Mouse (Mus musculus) C2C12 (cell line): ENCODE results near the gene Steap4.

Experiments used
- CEBPB ChIP-seq: IDR thresholded peaks from one replicate; pipeline ENCODE4 v1.6.1; 2011; ENCODE audit warnings: low read depth, mild to moderate bottlenecking, control low read depth, moderate library complexity
- CTCF ChIP-seq: IDR thresholded peaks from one replicate; pipeline ENCODE4 v1.5.1; 2011; ENCODE audit not compliant: control insufficient read depth, insufficient read depth, insufficient read length
- FOSL1 ChIP-seq: IDR thresholded peaks from one replicate; pipeline ENCODE4 v1.8.0; 2011; ENCODE audit warnings: mild to moderate bottlenecking, low read length; ENCODE audit not compliant: poor library complexity, insufficient read depth, severe bottlenecking
- MAX ChIP-seq: IDR thresholded peaks from one replicate; pipeline ENCODE4 v1.6.1; 2011; ENCODE audit warnings: mild to moderate bottlenecking, control low read depth
- MYOG ChIP-seq: IDR thresholded peaks from one replicate; pipeline ENCODE4 v1.6.1; 2011; ENCODE audit not compliant: control insufficient read depth, insufficient read length; ENCODE audit errors: extremely low read depth

DNA sequence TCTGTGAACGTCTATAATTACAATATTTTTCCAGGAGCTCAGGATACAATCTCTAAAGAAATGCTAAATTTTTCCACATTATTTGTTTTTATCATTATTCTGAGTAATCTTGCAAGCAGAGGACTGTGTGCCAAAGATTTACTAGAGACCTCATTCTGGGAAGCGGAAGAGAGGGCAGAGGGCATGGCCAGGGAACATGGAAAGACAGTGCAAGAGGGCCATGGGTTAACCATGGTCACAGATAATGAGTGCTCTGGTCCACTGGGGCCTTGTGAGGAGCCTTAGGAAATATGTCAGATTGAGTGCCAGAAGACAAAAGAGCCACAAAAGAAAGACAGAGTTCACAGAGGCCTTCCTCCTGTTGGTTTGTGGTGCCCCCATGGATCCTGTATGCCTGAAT, 12.0 kb downstream of the Steap4 start:
- no peak for TF ChIP-seq MAX
- no peak for TF ChIP-seq CEBPB
- no peak for TF ChIP-seq CTCF
- TF ChIP-seq FOSL1, result no peak
- TF ChIP-seq MYOG, result no peak
